Mouse (Mus musculus) liver, embryonic 14.5 days (tissue): ENCODE measurements around the gene Dapk1. TPM values are rescaled to one million over a fixed set of nuclear protein-coding genes. Genes with fewer than 3 reads are reported as not detected.

Source experiments
- ATAC-seq: fragments of 200-750 bp; cut with Nextera tagmentation; 2 replicates; pipeline ENCODE4 v1.8.0; 2017; ENCODE audit warnings: moderate number of reproducible peaks, mild to moderate bottlenecking, moderate library complexity; ENCODE audit not compliant: insufficient read depth
- DNase-seq, 3 experiments: peaks; one replicate each; pipeline ENCODE4 v3.0.0-alpha.2; 2012 to 2013; ENCODE audit warnings: low read depth in 3 of 3, low spot score in 3 of 3
- H3K27ac ChIP-seq: fragments of 300-500 bp; sonication (generic); 2 replicates; pipeline ENCODE4 v1.5.1; 2014; ENCODE audit warnings: moderate library complexity, mild to moderate bottlenecking, control low read depth, inconsistent platforms
- H3K27me3 ChIP-seq: fragments of 300-500 bp; sonication (generic); 2 replicates; pipeline ENCODE4 v1.6.1; 2014; ENCODE audit warnings: mild to moderate bottlenecking, low read length, moderate library complexity; ENCODE audit not compliant: control insufficient read depth, insufficient read depth
- H3K36me3 ChIP-seq: fragments of 300-500 bp; sonication (generic); replicated peaks from 2 replicates; pipeline ENCODE4 v1.6.1; 2014; ENCODE audit warnings: low read depth; ENCODE audit not compliant: control insufficient read depth, insufficient read depth
- H3K4me1 ChIP-seq, 2 experiments: fragments of 200-500 bp in 1 of 2; fragments of 300-500 bp in 1 of 2; sonication (generic) in 1 of 2; replicated peaks; 2 replicates each; pipeline ENCODE4 v1.6.1; 2012 to 2014; ENCODE audit warnings: antibody characterized with exemption in 1 of 2, inconsistent platforms in 1 of 2, low read length in 1 of 2; ENCODE audit not compliant: control insufficient read depth in 2 of 2, insufficient read depth in 2 of 2
- H3K4me2 ChIP-seq: fragments of 300-500 bp; sonication (generic); 2 replicates; pipeline ENCODE4 v1.6.1; 2014; ENCODE audit warnings: low read depth, mild to moderate bottlenecking, control low read depth, moderate library complexity
- H3K4me3 ChIP-seq, 2 experiments: fragments of 200-500 bp in 1 of 2; fragments of 300-500 bp in 1 of 2; sonication (generic) in 1 of 2; 2 replicates each; pipeline ENCODE4 v1.5.1; 2012 to 2014; ENCODE audit warnings: low read depth in 2 of 2, low read length in 2 of 2, mild to moderate bottlenecking in 2 of 2, control low read depth in 1 of 2, inconsistent platforms in 1 of 2, moderate library complexity in 1 of 2; ENCODE audit not compliant: insufficient read depth in 1 of 2
- H3K9ac ChIP-seq: fragments of 300-500 bp; sonication (generic); replicated peaks from 2 replicates; pipeline ENCODE4 v1.6.1; 2014; ENCODE audit warnings: mild to moderate bottlenecking, control low read depth, moderate library complexity
- H3K9me3 ChIP-seq: fragments of 300-500 bp; sonication (generic); 2 replicates; pipeline ENCODE4 v1.6.1; 2016; ENCODE audit warnings: low read length, mixed read lengths; ENCODE audit not compliant: control insufficient read depth
- CTCF ChIP-seq: IDR thresholded peaks from 2 replicates; pipeline ENCODE4 v1.5.1; 2016; ENCODE audit warnings: antibody characterized with exemption, low read depth, control low read depth
- EP300 ChIP-seq: IDR thresholded peaks from 2 replicates; pipeline ENCODE4 v1.6.1; 2016; ENCODE audit warnings: antibody characterized with exemption, low read depth
- WGBS: fragments of 180-500 bp; shearing (Covaris S2); extraction: QIAGEN DNeasy Blood & Tissue Kit; methylation state at CpG from one replicate; pipeline ENCODE4 v1.1.7; 2014; ENCODE audit not compliant: insufficient replicate concordance; 5-methylcytosine and 5-hydroxymethylcytosine counted together
- polyA plus RNA-seq, 2 experiments: library from polyadenylated mRNA; depleted of rRNA in 1 of 2; stranded (reverse) in 1 of 2; unstranded in 1 of 2; fragments of >200 nt; fragmentation: Nextera tagmentation in 1 of 2; extraction: Ambion mirVana in 1 of 2; gene quantifications; 2 replicates each; pipeline versions ENCODE4 v1.2.1 to v1.2.3; 2012 to 2014

Gene Dapk1
- polyA plus RNA-seq, 2 experiments: 4.8 to 7.1 TPM

DNA sequence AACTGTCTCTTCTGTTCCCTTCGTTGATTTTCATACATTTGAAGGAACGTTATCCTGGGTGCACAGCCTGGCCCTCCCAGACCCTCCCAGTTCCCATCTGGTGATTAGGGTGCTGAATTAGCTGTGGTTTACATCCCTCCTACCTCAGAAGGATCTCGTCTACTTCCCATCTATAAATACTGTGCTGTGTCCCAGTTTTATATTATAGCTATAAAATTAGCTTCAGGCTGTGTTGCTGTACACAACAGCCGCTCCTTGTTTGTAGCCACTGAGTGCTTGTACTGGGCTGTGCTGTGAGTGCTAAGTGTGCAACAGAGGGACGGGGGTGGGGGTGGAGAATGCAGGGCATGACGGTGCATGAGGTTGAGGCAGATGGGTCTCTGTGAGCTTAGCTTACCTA, 77.2 kb downstream of the Dapk1 start:
- H3K4me1 ChIP-seq: peaks cover 4 to 25% of the 10 kb centered on the region in 2 experiments; a peak in 3 of 4 replicates
- no peak for ATAC-seq
- no peak overlapping the region for H3K27ac ChIP-seq
- WGBS: 53% methylated on average over 6 of the region's 6 CpGs
- H3K27me3 ChIP-seq: no peaks in the 10 kb centered on the region
- H3K36me3 ChIP-seq: no peaks in the 10 kb centered on the region
- no peaks in the 10 kb centered on the region for H3K9me3 ChIP-seq
- no peak overlapping the region for H3K9ac ChIP-seq
- DNase-seq: no peak
- no peak overlapping the region for H3K4me2 ChIP-seq
- H3K4me3 ChIP-seq: no peak overlapping the region
- TF ChIP-seq CTCF (no peak), EP300 (no peak)

DNA sequence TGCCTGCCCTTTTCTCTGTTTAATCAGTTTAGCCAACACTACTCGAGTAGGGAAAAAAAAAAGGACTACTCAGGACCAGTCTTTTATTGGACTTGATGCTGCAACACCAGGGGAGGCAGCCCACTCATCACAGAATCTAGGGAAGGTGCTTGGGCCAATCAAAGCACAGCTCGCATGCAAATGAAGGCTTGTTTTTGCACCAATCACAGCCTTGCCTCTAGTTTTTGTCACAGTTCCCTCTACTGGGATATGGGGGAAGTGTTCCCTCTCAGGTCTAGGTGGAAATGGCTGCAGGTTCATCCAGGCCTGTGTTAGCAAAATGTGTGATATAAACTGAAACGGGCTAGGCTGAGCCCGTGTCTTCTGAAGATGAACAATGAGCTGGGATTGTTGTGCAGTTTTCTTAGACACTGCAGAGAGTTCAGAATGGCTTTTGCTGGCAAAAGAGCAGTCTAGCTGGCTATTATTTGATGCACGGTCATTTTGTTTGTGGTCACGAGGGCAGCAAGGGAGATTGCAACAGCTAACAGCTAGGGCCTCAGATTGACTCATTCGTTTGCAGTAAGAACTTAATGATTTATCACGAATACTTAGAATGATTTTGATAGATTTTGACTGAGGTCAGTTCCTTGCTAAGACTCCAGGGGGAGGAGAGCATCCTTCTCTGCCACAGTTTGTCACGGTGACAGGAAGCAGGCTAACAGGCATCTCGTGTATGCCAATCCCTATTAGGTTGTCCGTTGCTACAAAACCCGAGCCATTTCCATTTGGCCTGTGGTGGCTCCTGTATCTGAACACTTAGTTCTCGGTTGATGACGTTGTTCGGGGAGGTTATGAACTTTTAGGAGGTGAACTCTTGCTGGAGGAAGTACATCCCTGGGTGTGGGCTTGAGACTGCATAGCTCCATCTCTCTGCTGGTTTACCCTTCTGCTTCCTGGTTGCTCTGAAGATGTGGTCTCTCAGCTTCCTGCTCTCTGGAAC, 81.3 kb downstream of the Dapk1 start:
- ATAC-seq: no peak

DNA sequence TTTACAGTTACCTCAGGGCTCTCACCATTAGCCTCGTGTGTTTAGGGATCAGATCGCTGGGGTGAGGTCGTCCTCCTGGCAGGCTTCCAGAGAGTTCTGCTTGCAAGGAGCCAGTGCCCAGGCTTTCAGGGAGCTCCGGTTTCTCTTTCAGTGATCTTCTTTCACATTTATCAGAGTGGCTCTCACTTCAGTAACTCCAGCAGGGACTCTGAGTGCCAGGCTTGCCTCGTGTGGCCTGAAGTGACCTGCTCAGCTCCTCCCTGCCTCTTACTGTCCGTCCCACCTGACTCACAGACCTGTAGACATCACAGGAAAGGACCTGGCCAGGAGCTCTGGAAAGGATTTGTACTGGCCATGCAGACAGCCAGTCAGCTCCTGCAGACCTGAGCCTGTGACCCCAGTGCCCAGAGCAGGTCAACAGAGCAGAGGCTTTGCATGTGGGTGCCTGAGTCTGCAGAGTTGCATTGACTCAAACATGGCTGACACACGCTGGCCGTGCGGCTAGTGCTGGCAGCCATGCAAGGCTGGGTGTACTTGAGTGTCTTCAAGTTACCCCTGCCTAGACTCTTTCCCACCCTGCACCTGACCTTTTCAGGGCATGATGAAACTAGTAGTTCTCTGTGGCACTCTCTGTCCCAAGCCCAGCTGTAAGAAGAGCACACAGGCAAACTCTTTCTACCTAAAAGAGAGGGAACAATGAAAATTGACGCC, 82.5 kb downstream of the Dapk1 start:
- Histone ChIP-seq H3K27me3 (no peaks in the 10 kb centered on the region), H3K9ac (no peak overlapping the region)

More for the DNA sequence above, 81.3 kb downstream of the Dapk1 start:
- Histone ChIP-seq H3K9me3 (no peaks in the 10 kb centered on the region), H3K4me1 (peaks cover 0 to 26% of the 10 kb centered on the region in 2 experiments; a peak in 2 of 4 replicates), H3K4me3 (no peak overlapping the region), H3K27me3 (no peaks in the 10 kb centered on the region), H3K4me2 (no peak overlapping the region), H3K27ac (no peak overlapping the region), H3K9ac (no peak overlapping the region), H3K36me3 (no peaks in the 10 kb centered on the region)
- no peak for DNase-seq
- TF ChIP-seq CTCF (no peak), EP300 (no peak)
- WGBS: 68% methylated on average over 15 of the region's 15 CpGs

GRCm38 (mm10) chr13:60684806-60685205, 83.1 kb downstream of the Dapk1 start:
- 75% methylated on average over 8 of the region's 8 CpGs for WGBS
- no peak for TF ChIP-seq CTCF
- TF ChIP-seq EP300: no peak
- H3K4me3 ChIP-seq: no peak overlapping the region
- no peaks in the 10 kb centered on the region for H3K9me3 ChIP-seq
- H3K4me2 ChIP-seq: no peak overlapping the region
- no peak overlapping the region for H3K27ac ChIP-seq
- H3K4me1 ChIP-seq: peaks cover 0 to 26% of the 10 kb centered on the region in 2 experiments; a peak in 2 of 4 replicates
- H3K9ac ChIP-seq: no peak overlapping the region
- DNase-seq: no peak
- no peaks in the 10 kb centered on the region for H3K36me3 ChIP-seq
- ATAC-seq: no peak
- no peaks in the 10 kb centered on the region for H3K27me3 ChIP-seq

More for the DNA sequence above, 82.5 kb downstream of the Dapk1 start:
- H3K9me3 ChIP-seq: no peaks in the 10 kb centered on the region
- H3K4me3 ChIP-seq: no peak overlapping the region
- DNase-seq (no peak), ATAC-seq (0 out of 2 replicates have a peak, but pooled peaks have one; percentile 25)
- TF ChIP-seq EP300 (no peak), CTCF (no peak)
- whole genome bisulfite sequencing: 63% methylated on average over 10 of the region's 10 CpGs
- peaks cover 0 to 26% of the 10 kb centered on the region in 2 experiments; a peak in 2 of 4 replicates for H3K4me1 ChIP-seq
- no peak overlapping the region for H3K27ac ChIP-seq
- no peak overlapping the region for H3K4me2 ChIP-seq
- H3K36me3 ChIP-seq: no peaks in the 10 kb centered on the region

GRCm38 (mm10) chr13:60685216-60685615, 83.5 kb downstream of the Dapk1 start:
- no peaks in the 10 kb centered on the region for H3K9me3 ChIP-seq
- no peak overlapping the region for H3K27ac ChIP-seq
- H3K36me3 ChIP-seq: no peaks in the 10 kb centered on the region
- DNase-seq: no peak
- H3K4me3 ChIP-seq: no peak overlapping the region
- no peaks in the 10 kb centered on the region for H3K27me3 ChIP-seq
- no peak for ATAC-seq
- TF ChIP-seq CTCF: no peak
- TF ChIP-seq EP300: no peak
- no peak overlapping the region for H3K9ac ChIP-seq
- H3K4me2 ChIP-seq: no peak overlapping the region
- 80% methylated on average over 6 of the region's 6 CpGs for WGBS
- peaks cover 0 to 26% of the 10 kb centered on the region in 2 experiments; a peak in 2 of 4 replicates for H3K4me1 ChIP-seq
